Mouse (Mus musculus) CD8-positive naive resting alpha-beta T cell, adult 2 months (primary cell): ENCODE measurements around the gene Phex.

ENCODE experiments used
- DNase-seq, 2 experiments: peaks; one replicate each; pipeline ENCODE4 v3.0.0; 2022; ENCODE audit warnings: low read depth in 2 of 2, low spot score in 2 of 2

Gene Phex

DNA sequence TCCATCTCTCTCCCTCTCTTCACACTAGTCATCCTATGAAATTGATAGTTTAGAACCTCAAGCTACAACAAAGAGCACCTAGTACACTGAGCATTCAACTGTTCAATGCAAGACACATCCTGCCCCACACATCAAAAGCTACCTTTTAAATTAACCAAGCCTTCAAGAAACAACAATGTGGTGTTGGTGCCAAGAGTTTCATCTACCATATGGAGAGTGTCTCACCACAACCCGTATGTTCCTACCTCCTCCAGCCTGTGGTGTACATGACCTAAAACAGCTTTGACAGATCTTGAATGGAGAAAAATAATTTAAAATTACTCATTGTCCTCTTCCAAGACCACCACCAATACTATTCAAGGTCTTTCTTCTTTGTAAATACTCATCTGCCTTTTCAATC lies 106.9 kb downstream of the Phex start:
- DNase-seq: no peak

DNA sequence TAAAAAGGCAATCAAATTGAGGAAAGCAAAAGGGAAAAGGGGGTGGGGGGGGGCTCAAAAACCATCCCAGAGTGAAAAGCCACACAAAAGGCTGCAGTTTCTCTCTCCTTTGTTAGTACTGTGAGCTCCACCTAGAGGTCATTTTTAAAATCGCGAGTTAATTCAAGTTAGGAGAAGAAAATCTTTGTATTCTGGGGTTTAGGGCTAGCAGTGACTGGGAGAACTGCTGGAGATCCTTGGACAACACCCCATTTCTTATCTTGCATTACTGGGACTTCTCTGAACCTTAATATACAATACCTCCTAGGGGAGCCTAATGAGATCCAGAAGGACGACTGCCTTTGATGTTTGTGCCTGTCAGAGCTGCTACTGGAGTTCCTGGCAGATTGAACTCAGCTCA lies 107.7 kb downstream of the Phex start:
- DNase-seq: no peak

DNA sequence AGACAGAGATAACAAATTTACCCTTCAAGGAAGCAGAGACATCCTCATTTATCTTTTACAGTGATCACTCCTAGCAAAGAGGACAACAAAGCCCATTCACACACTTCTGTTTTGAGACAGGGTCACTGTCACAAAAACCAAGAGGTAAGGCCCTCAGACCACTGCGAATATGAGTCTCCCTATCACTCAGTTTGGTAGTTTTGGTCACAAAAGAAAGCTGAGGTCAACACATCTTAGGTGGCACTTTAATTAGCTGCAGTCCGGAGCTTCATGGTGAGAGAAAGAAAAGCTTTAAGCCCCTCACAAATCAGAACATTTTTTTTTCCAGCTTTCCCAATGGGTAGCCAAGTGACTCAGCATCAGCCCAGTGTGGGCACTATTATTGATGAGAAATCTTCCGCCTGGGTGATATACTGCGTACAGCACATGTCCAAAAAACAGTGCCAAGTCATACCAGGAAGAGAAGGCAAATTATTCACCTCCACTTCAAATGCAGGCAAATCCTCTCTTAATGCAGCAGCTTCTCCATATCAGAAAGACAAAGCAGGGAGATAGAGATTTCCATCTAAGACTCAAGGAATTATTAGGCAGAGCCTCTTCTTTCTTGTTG lies 108.2 kb downstream of the Phex start:
- no peak for DNase-seq

DNA sequence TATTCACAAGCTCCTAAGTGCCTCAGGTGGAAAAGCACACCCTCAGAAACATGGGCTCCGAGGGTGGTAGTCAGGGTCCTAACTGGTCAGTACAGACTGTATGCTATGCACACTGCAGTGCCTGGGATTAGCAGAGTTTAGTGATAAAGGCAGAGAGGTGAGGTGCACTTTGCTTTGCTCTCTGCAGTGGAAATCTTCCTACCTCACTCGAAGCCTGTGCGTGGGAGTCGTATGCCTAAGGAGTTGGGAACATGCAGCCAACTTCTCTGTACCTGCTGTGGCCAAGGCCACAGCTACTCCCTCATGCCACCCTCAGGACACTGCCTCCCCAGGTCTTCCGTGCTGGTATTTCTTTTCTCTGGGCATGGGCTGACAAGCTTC lies 109.3 kb downstream of the Phex start:
- DNase-seq: no peak

DNA sequence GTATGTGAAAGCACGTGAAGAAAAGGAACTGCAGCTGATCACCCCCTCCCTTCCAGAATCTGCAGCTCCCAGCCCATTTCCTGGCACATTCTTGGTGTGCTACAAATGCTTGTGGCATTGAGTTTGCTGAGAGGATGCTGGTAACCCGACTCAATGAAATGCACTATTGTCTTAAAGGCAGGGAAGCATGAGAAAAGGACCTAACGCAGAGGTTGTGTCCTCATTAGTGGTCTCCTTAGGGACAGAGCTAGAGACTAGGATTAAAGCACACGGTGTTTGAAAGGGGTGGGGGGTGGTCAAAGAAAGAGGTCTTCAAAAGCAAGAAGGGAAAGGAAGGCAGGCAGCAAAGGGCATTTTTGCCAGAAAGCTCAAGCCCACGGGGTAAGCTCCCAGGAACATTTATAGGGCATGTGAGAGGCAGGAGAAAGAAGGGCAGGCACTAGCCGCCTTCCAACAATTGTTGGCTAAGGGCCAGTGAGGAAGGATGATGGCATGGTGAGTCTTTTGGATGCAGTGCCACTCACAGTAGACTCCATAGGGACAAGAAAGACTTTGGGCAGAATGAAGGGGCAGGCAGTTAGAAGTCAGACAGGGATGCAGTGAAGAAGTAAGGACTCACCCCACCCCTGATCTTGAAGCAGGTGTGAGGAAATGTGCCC lies 109.8 kb downstream of the Phex start:
- DNase-seq: no peak

DNA sequence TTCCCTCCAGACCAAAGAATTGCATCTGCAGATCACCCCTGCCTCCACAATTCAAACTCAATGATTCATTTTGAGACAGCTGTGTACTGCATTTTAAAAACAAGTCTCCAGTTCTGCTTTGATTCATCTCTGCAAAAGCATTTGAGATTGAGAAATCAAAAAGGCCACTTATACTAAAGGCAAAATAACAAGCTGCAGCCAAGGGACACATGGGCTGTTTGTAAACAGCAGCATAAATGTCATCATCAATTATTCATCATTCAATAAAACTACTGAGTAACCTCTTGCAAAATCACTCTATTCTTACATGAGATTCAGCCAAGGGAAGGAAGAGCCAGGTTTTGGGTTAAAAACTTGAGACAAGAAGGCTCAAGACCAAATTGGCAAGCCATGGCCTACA lies 122.7 kb downstream of the Phex start:
- DNase-seq: no peak

DNA sequence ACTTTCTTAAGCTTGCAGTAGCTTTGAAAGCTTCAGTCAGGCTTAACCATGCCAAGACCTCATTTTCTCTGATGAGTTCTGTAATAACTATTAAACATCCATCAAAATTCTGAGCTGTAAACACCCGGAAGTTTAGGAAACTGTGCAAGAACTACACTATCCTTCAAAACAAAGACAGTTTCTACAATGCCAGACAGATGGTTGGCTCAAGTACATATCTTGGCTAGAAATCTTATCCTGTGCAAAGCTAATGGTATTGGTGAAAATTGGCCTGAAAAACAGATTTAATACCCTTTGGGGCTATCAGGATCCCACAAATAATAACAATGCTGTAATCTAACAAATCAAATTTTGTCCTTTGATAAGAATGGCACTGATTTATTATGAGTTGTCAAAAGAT lies 138.5 kb downstream of the Phex start:
- no peak for DNase-seq

DNA sequence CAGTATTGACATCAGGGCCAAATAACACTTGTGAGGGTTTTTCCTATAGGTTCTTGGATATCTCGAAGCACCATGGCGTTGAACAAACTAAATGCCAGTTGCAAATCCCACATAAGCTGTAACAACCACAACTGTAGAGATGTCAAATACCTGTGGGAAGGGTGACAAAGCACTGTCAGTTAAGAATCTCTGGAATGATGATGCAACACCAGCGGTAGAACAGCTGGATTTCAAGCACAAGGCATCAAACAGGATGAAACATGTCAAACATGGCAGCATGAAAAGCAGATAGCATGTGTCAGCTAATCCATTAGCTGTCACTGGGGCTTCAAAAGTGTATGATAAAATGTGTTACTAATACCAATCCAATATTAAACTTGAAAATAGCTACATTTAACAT lies 141.8 kb downstream of the Phex start:
- no peak for DNase-seq

DNA sequence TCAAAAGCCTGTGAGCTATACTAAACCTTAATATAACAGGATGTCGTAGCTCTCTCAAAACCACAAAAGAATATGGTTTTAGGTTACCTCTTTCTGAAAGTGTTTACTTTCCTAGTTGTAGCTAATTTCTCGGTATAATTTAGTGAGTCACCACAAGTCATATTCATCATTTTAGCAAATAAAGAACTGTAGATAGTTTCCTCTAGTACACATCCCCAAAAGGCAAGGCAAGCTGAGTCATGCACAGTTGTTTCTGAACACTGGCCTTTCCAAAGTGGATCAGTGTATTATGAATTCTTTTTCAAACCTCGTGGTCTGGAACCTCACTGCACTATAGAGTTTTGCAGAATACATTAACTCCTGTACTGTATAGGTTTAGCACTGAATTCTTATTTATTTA lies 143.5 kb downstream of the Phex start:
- no peak for DNase-seq

DNA sequence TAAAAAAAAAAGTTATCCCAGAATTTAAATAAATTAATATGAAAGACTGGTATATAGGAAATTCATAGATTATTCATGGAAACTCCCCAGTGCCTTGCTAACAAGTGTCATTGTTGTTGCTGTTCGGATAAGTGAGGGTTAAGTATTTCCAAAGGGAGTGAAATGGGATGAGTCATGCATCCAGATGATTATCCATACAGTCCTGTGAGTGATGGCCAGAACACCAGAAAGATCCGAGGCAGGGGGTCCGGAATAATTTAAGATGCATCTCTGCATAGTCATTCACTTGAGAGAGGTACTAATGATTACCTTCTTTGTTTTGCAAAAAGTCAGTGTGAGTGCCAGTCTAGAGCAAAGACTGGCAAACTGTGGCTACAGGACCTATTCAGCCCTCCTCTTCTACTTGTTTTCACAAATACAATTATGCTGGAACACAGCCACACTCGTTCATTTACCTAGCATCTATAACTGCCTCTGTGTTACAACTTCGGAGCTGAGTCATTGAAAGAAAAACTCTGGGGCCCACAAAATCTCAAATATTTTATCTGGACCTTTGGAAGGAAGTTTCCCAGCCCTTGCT lies 145.3 kb downstream of the Phex start:
- no peak for DNase-seq

DNA sequence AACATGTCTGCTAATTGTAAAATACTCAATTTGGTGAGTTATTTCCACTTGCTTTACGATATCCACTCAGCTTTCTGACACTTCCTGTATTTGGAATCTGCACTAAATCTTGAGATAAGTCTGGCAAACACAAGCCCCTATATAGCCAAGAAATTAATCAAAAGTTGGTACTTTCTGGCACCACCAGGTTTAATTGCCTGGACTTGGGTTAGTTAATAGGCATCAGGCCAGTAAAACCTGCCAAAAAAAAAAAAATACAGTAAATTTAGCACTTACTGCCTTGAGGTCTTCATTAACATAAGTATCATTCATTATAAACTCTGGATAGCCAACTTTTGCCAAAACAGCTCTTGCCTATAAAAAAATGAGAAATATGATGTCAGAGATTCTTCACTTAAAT lies 147.0 kb downstream of the Phex start:
- no peak for DNase-seq

DNA sequence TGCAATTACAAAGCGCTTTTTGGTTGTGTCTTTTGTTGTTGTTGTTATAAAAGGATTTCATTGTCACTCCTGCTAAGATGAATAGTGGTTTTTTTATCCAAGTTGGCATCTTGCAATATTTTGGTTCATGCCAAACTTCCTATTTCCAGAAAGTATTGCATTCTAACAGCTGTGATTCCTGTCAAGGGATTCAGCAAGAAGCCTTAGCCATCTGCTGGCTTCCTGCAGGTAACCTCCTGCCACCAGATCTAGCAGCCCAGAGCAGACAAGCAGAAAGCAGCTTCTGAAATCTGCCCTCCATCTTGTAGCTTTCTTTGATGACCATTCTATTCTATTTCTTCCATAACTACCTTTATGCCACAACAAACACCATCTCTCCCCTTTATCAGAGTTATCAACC lies 212.4 kb downstream of the Phex start:
- no peak for DNase-seq

DNA sequence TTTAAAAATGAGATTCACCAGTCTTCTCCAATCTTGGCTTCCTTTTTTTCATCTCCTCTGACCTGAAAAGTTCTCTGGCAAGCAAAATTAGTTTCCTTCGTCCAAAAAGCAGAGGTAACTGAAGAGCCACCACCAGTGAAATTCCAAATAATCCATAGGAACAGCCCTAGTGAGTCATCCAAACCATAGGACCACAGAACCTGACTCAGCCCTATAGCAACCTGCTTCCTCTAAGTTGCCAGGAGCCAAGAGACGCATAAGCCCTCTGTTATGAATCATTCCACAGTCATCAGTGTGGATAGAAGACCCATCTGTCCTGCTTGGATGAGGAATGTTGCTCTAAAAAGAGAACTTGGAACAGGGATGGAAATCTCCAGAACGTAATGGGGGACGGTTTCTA lies 230.9 kb downstream of the Phex start:
- DNase-seq: no peak

DNA sequence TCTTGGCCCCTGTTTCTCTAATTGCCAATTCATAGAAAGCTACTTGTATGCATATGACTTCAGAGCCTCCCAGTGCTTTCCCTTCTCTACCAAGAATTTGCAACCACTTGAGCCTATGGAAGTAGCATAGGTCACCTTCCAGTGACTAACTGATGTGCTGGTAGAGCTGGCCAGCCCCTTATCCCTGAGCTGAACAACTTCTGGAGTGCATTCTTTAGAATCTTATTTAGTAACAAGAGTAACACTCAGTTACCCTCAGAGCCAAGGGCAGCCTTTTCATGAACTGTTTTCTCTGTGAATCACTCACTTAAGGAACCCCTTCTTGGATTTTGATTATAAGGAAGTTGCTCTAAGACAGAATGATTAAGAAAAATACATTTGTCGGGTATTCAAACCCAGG lies 234.3 kb downstream of the Phex start:
- no peak for DNase-seq

DNA sequence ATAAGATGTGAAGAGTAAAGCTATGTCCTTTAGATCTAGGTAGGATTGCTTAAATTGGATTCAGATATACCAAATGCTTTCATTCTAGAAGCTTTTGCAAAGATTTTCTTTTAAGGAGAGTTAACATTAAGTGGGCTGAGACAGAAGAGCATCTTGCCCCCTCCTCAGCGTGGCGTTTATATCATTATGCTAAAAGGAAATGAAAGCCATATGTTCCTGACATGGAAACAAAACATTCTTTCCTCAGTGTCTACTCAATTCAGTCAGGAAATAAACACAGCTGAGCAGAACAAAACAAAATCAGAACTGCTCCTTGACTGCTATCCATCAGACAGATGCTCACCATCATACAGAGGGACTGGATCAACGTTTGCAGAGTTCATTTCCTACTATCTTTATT lies 251.0 kb downstream of the Phex start:
- DNase-seq: no peak

DNA sequence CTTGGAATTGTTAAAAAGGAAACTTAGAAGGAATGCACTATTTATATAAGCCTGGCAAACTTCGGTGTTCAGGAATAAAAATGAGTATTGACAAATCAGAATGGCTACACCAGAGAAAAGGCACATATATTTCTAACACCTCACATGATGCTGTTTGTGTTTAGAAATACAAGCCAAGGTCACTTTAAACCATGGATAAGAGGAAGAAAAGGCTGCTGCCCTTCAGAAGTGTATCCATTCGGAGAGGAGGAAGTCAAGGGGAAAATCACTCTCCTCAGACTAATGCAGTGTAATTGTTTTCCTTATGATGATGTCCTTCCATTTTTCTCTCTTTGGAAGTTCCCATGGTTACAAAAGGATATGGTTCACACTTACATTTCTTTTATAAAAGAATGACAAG lies 251.7 kb downstream of the Phex start:
- no peak for DNase-seq

DNA sequence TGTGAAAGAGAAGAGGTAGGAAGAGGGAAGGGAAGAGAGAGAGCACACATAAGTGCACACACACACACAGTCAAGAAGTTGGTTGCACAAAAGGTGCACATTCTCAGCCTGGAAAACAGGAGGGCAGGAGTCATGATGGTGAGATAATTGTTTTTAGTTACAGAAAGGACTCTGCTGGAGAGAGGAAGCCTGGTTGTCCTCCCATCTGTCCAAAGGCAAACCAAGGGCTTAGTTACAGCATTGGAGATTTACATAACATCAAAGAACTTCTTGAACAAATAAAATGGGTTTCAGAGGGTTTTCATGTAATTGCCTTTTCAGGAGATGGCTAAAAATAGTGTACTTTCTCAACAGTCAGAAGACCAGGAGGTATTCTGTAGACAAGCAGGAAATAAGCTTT lies 270.4 kb downstream of the Phex start:
- no peak for DNase-seq

DNA sequence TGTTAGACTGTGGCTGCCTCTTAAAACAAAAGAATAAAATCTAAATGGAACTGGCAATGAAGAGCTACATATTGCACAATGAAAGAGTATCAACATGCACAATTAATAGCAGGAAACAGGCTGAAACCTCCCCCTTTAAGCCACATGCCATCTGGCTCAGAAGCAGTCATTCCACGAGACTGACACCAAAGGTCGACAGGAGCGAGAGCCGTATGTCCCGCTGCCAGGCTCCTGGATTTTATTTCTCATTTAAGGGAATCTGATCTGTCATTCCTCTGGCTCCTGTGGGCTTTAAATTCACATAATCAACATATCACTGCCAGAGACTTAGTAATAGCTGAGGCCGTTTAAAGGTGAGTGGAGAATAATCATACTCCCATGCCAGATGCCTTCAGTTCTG lies 275.5 kb downstream of the Phex start:
- DNase-seq: no peak
